Mouse (Mus musculus) embryo, embryonic 10.5 days (tissue): ENCODE results near the gene S100a10.
A peak's percentile ranks its signal among the peaks of the same experiment; 100 is the strongest.

Experiments used
- DNase-seq: peaks from one replicate; pipeline ENCODE4 v3.0.0-alpha.2; 2015; ENCODE audit warnings: low spot score

Gene S100a10

GRCm38 (mm10) chr3:93547749-93548540, 6.9 kb upstream of the S100a10 start:
- DNase-seq, result no peak

GRCm38 (mm10) chr3:93548541-93549266, 6.2 kb upstream of the S100a10 start:
- DNase-seq, result no peak

DNA sequence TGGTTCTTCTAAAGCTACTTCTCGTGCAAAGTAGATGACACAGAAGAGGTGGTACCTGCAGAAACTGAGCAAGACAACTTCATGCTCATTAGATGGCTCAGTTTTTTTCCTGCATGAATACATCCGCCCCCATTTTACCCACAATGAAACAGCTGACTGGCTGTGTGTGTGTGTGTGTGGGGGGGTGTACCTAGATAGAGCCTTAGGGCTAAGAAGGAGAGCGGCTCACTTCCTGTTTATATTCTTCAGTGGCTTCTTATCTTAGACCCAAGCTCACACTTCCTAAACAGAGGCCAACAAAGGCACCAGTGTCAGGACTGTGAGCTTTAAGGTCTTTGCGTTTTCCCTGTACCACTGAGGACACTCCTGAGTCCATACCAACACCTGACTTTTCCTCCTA, 4.9 kb upstream of the S100a10 start:
- DNase-seq, result no peak

DNA sequence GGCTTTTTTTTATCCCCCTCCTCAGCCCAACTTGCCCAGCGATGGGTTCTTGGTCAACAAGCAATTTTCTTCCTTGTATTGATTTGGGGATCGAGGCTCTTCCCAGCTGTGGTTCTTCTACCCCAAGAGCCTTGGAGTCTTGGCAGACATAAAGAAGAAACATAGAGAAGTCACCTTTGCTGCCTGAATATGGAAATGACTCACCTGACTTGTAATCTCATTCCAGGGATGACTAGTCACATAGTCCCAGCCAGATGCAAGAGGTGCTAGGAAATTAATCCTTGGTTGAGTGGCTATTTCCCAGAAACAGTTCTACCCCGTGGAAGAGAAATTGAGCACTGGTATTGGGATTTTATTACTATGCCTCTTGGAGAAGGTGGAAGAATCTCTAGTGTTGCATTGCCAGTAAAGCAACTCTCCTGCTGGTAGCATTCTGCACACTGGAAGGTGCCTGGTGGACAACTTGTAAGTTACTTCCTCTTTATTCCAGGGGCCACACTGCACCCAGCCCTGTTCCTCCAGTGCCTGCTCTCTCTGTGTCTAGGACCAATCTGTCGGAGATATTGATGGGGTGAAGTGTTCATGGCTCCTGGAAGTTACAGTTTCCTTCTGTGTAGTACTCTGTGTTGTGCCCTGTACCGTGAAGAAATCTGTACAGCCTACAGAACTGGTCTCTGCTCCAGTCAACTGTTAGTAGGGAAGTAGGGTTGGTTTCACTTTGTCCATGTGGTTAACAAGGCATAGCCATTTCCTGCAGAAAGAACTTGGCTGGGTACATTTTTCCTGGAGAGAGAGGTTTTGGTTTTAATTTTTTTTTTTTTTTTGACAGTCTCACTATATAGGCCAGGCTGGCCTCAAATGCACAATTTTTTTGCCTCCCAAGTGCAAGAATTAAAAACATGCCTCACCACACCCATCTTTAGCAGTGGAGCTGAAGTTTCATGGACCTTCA, 2.7 kb upstream of the S100a10 start:
- DNase-seq, result no peak

DNA sequence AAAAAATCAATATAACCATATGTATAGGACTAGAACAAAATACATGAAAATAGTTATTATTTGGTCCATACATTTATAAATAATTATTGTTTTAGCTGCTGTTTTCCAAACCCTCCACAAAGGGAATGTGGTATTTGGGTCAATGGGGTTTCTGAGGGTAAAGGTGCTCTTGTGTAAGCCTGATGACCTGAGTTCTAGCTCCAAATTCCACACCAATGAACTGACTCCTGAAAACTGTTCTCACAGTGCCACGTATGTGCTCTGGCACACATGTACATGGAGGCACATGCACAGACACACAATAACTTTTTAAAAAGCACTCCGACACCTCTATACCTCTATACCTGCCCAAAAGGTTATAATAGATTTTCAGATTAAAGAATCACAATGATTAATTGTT, 1.6 kb upstream of the S100a10 start:
- DNase-seq, result no peak

DNA sequence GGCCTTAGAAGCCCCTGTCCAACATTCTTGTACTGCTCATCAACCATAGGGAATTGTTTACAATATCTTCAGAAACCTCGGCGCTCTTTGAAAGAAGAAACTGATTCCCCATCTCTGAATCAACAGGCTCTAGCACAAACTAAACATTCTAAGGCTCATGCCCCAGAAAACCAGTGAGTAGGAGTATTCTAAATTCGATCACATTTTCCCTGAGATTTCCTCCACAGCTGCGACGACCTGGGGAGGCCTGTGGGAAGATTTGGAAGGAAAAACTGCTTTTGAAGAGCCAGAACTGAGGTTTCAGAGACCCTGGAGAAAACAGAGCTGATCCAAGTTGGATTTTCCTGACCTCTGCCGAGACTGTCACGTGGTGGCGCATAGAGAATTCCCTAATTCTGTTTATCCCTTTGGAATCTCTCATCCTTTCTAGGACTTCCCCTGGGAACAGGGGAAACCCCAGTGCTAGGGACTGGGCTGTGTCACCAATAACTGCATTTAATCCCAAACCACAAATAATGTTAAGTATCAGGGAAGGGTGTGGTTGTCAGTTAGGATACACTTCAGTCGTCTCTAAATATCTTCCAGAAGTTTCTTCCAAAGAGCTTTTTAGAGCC, 1.0 kb upstream of the S100a10 start:
- DNase-seq, result no peak

DNA sequence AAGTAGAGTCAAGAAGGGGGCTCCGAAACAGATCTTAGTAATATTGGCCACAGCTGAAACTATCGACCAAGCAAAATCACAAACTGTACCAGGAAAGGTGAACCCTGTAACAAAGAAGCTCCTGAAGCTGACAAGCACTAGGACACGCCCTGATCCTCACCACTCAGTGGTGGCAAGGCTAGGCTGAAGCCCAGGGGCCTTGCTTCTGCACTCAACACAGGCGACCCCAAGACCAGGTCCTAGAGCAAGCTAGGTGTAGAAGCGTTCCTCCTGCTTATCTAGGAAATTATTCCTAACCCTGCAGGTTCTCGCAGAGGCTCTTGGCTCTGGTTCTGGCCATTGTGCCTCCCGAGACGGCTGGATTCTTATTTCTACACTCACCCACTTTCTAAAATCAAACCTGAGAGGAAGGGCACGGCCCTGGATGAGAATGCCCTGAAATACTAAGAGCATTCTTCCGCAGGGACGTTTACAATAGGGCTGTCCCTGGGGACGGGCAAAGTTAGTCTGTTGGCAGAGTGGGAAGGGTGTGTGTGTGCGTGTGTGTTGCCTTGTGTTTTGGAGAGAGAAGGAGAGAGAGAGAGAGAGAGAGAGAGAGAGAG, 400 bp upstream of the S100a10 start:
- DNase-seq, result peak; percentile 24

- peak; percentile 39 for DNase-seq
Measured at GRCm38 (mm10) chr3:93555878-93556254, 986 bp downstream of the S100a10 start.

DNA sequence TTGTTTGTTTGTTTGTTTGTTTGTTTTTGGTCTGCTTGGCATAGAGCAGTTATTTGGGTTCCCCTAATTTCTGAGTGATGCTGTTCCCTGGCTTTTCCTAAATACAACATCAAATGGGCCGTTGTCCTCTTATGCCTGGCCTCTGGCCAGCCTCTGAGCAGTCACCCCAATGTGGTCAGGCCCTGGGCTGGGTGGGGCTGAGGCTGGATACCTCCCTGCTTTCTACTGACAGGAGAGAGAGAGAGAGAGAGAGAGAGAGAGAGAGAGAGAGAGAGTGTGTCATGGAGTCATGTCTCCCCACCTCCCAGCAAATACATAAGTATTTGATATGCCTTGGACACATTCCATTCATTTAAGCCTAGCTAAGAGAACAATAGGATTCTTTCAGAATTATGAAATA, 1.7 kb downstream of the S100a10 start:
- DNase-seq, result no peak

DNA sequence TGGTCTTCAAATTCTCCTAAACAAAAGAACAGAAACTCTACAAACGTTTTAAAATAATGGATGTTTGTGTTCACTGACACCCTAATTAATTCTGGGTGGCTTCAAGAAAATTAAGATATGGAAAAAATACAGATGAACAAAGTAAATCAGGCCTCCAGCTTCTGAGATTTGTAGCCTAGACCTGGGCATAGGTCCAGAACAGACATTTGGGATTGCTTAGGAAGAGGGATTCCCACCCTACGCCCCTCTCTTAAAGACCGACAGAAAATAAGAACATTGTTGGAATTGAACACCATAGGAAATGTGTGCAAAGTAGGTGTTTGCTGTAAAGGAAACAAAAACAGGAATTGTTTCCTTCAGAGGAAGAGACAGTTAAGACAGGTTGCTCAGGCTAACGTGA, 2.6 kb downstream of the S100a10 start:
- no peak for DNase-seq

- DNase-seq, result no peak
Measured at GRCm38 (mm10) chr3:93559961-93560360, 5.1 kb downstream of the S100a10 start.

GRCm38 (mm10) chr3:93562372-93562771, 7.5 kb downstream of the S100a10 start:
- no peak for DNase-seq

- DNase-seq, result no peak
Measured at GRCm38 (mm10) chr3:93563216-93563615, 8.3 kb downstream of the S100a10 start.

DNA sequence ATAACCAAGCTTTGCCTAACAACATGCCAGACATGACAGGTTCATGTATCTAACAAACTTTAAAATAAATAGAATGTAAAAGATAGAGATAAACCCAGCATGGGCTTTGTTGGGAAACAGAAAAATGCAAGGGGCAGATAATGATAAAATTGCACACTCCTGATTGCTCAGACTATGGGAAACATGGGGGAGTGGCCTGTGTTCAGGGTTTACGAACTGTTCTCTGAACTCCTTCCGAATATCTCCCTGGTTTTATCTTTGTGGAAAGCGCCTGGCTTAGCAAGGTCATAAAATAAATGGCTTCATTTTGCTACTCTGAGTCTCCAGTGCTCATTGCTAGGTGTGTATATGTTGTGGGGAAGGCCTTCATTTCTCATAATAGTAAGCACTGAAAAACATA, 12.0 kb downstream of the S100a10 start:
- no peak for DNase-seq

DNA sequence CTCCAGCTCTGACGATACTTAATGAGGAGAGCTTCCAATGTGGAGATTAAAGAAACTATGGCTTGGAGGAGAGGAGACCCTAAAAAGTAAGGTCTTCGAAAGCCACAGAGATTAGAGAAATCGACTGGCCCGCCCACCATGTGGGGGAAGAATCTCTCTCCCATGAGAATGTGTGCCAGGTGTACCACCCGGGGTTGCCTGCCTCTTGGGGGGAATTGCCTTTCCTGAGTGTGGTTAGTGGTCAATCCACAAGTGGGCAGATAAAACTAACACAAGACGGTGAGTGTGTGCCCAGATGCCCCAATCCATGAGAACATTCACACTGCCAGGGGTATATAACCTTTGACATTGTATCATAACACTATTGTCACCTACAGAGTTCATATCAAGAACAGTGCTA, 12.8 kb downstream of the S100a10 start:
- DNase-seq, result no peak

GRCm38 (mm10) chr3:93568428-93569040, 13.7 kb downstream of the S100a10 start:
- DNase-seq, result no peak

GRCm38 (mm10) chr3:93569046-93569445, 14.2 kb downstream of the S100a10 start:
- DNase-seq, result no peak

DNA sequence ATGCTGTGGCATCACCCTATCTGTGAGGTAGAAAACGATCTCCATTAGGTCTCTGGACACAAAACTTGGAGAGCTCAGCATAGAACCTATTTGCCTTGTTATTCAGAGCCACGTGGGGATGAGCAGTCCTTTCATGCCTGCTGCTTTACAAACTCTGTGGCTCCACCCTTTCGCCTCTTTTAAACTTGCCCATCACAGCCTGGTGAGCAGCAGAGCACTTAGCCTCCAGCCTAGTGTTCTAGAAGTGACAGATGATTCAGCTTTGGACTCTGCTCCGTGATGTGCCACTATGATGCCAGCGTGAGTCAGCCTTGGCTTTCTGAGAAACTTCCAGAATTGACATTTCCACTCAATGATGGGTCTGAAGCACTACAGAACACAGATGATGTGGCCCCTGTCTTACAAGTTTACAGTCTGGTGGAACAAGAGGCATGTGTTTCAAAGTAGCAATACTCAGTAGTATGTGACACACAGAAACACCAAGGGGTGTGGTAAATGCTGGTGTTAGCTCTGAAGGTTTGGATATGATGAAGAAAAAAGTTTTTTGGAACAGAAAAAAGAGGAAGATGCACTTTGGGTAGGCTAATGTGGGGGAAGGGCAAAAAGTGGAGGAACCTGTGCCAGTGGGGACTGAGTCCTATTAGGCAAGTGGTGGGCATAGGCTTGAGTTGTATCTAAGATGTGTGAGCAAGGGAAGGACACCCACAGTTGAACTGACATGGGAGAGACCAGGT, 17.3 kb downstream of the S100a10 start:
- no peak for DNase-seq

- DNase-seq, result no peak
Measured at GRCm38 (mm10) chr3:93579317-93580038, 24.6 kb downstream of the S100a10 start.

GRCm38 (mm10) chr3:93580039-93580403, 25.1 kb downstream of the S100a10 start:
- DNase-seq, result no peak
